Mouse (Mus musculus): ENCODE results near the gene Smoc1. TPM values are rescaled to one million over a fixed set of nuclear protein-coding genes. Genes with fewer than 3 reads are reported as not detected.

Gene Smoc1
- total and polyA plus RNA-seq, 2 experiments from 2014 or later: 2.7 to 5.9 TPM

DNA sequence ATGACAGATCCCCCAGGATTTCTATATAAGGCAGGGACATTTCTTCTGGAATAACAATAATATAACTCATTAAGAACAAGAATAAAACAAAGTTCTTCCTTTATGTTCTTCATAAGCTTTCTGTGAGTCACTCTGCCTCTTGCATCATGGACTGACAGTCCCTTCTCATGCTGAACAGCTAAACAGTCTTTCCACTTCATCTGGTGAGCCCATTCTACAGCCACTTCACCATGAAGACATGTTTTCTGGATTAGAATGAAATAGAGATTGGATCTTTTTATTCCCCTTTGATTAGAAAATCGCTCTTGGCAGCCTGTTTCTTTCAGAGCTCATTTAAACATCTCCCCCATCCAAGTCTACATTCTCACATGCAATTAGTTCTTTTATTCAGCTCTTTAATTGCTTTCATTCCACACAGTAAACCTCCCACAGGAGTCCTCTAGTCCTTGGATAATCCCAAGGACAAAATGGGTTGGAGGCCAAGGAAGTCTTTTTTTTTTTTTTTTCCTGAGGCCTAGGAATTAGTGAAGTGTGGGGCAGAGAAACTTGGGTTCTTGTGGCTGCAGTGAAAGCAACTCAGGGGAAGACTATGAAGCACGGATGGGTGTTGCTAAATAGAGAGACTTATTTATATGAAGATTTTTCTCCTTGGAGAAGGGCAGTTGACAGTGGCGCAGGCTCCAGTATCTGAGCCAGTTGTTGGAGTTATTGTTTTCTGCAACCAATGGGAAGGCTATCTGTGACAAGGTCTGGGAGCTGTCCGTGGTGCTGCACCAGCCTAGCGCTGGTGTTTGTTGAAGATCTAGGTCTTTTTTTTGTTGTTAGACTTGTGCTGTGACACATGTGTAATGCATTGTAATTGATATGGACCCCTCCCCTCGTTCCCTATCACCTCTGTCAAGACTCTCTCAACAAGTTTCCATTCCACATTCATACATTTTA is 179.3 kb downstream of the Smoc1 start:
- Histone ChIP-seq H3K4me1 (ENCODE audit: control insufficient read depth, insufficient read depth) (no peaks in the 10 kb centered on the region), H3K4me2 (ENCODE audit: low read depth, low read length) (no peak overlapping the region), H3K27me3 (ENCODE audit: control insufficient read depth, insufficient read depth, low read length) (no peaks in the 10 kb centered on the region), H3K9me3 (replicated peaks; ENCODE audit: control insufficient read depth, low read length) (no peaks in the 10 kb centered on the region), H3K36me3 (replicated peaks; ENCODE audit: control insufficient read depth, insufficient read depth, low read length) (no peaks in the 10 kb centered on the region), H3K4me3 (ENCODE audit: low read depth, low read length) (no peak overlapping the region), H3K27ac (ENCODE audit: low read depth) (no peak overlapping the region), H3K9ac (replicated peaks; ENCODE audit: low read depth, low read length) (no peak overlapping the region)
- WGBS: 19% methylated on average over 6 of the region's 6 CpGs
- no peak for ATAC-seq (ENCODE audit: insufficient read depth, low read depth)
- TF ChIP-seq CTCF (IDR thresholded peaks at IDR 0.05; ENCODE audit: low read depth) (no peak), EP300 (IDR thresholded peaks at IDR 0.05; ENCODE audit: low read depth) (no peak)
- peak; percentile 45 for DNase-seq (ENCODE audit: low spot score)

GRCm38 (mm10) chr12:81208559-81208958 is 182.0 kb downstream of the Smoc1 start:
- ATAC-seq (ENCODE audit: insufficient read depth, low read depth) (no peak), DNase-seq (ENCODE audit: low spot score) (no peak)
- no peak overlapping the region for H3K4me3 ChIP-seq (ENCODE audit: low read depth, low read length)
- TF ChIP-seq EP300 (IDR thresholded peaks at IDR 0.05; ENCODE audit: low read depth): no peak
- no peak for TF ChIP-seq CTCF (IDR thresholded peaks at IDR 0.05; ENCODE audit: low read depth)
- H3K4me1 ChIP-seq (ENCODE audit: control insufficient read depth, insufficient read depth): no peaks in the 10 kb centered on the region
- H3K9me3 ChIP-seq (replicated peaks; ENCODE audit: control insufficient read depth, low read length): no peaks in the 10 kb centered on the region
- no peaks in the 10 kb centered on the region for H3K27me3 ChIP-seq (ENCODE audit: control insufficient read depth, insufficient read depth, low read length)
- no peaks in the 10 kb centered on the region for H3K36me3 ChIP-seq (replicated peaks; ENCODE audit: control insufficient read depth, insufficient read depth, low read length)
- H3K4me2 ChIP-seq (ENCODE audit: low read depth, low read length): no peak overlapping the region
- 38% methylated on average over 2 of the region's 2 CpGs for WGBS
- H3K27ac ChIP-seq (ENCODE audit: low read depth): no peak overlapping the region
- no peak overlapping the region for H3K9ac ChIP-seq (replicated peaks; ENCODE audit: low read depth, low read length)

DNA sequence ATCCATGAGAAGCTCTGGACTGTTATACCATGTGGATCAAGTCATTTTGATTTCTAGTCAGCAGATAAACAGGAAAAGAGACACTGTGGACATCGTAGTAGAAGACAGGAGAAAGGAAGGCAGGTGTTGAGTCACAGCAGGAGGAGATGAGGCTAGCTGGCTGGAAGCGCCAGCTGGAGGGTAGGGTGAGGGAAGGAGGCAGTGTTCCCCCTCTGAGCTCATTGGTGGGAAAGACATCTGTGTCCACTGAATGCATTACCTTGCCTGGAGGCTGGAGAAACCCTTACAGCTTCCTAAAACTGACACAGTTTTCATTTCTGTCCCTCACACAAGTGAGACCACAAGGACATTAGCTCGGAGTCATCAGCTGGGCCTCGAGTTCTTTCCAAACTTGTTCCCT is 192.7 kb downstream of the Smoc1 start:
- Histone ChIP-seq H3K4me3 (ENCODE audit: low read depth, low read length) (no peak overlapping the region), H3K27ac (ENCODE audit: low read depth) (no peak overlapping the region), H3K4me1 (ENCODE audit: control insufficient read depth, insufficient read depth) (no peaks in the 10 kb centered on the region), H3K4me2 (ENCODE audit: low read depth, low read length) (no peak overlapping the region), H3K36me3 (replicated peaks; ENCODE audit: control insufficient read depth, insufficient read depth, low read length) (no peaks in the 10 kb centered on the region), H3K9me3 (replicated peaks; ENCODE audit: control insufficient read depth, low read length) (no peaks in the 10 kb centered on the region), H3K27me3 (ENCODE audit: control insufficient read depth, insufficient read depth, low read length) (no peaks in the 10 kb centered on the region), H3K9ac (replicated peaks; ENCODE audit: low read depth, low read length) (no peak overlapping the region)
- WGBS: 59% methylated on average over 4 of the region's 4 CpGs
- TF ChIP-seq EP300 (IDR thresholded peaks at IDR 0.05; ENCODE audit: low read depth) (no peak), CTCF (IDR thresholded peaks at IDR 0.05; ENCODE audit: low read depth) (no peak)
- ATAC-seq (ENCODE audit: insufficient read depth, low read depth) (no peak), DNase-seq (ENCODE audit: low spot score) (no peak)

DNA sequence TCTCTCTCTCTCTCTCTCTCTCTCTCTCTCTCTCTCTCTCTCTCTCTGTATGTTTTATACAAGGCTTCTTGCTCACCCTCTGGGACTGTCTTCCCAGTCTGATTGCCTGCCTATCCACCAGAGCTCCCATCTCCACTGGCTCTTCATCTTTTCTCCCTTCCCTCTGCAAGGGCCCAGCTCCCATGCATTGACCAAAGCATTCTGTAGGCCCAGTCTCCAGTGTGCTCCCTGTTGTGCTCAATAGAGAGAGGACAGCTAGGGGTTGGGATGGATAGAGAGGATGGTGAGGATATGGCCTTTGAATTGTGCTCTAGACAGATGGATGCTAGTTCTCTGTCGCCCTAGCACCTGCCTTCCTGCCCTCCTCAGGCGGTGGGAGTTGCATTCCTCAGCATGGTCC is 196.7 kb downstream of the Smoc1 start:
- Histone ChIP-seq H3K4me3 (ENCODE audit: low read depth, low read length) (no peak overlapping the region), H3K4me2 (ENCODE audit: low read depth, low read length) (no peak overlapping the region), H3K27me3 (ENCODE audit: control insufficient read depth, insufficient read depth, low read length) (no peaks in the 10 kb centered on the region), H3K9ac (replicated peaks; ENCODE audit: low read depth, low read length) (no peak overlapping the region), H3K4me1 (ENCODE audit: control insufficient read depth, insufficient read depth) (no peaks in the 10 kb centered on the region), H3K9me3 (replicated peaks; ENCODE audit: control insufficient read depth, low read length) (no peaks in the 10 kb centered on the region), H3K27ac (ENCODE audit: low read depth) (no peak overlapping the region), H3K36me3 (replicated peaks; ENCODE audit: control insufficient read depth, insufficient read depth, low read length) (no peaks in the 10 kb centered on the region)
- TF ChIP-seq CTCF (IDR thresholded peaks at IDR 0.05; ENCODE audit: low read depth) (no peak), EP300 (IDR thresholded peaks at IDR 0.05; ENCODE audit: low read depth) (no peak)
- WGBS: 48% methylated on average over 2 of the region's 2 CpGs
- no peak for DNase-seq (ENCODE audit: low spot score)
- no peak for ATAC-seq (ENCODE audit: insufficient read depth, low read depth)

DNA sequence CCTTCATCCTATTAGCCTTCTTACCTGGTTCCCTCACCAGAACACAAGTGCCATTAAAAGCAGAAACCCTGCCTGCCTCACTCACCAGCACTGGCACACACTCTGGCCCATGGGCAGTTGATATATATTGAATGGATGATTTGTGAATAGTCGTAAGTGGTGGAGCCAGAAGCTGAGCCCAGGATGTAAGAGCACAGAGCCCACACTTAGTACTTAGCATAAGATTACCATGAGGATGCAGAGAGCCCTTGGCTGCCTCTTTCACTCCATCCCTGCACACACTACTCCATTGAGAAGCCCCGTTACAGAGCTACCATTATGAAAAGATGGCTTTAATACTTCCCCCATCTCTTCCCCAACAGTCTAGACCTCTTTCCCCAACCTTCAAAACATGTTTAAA is 198.2 kb downstream of the Smoc1 start:
- DNase-seq (ENCODE audit: low spot score) (no peak), ATAC-seq (ENCODE audit: insufficient read depth, low read depth) (no peak)
- Histone ChIP-seq H3K4me3 (ENCODE audit: low read depth, low read length) (no peak overlapping the region), H3K27me3 (ENCODE audit: control insufficient read depth, insufficient read depth, low read length) (no peaks in the 10 kb centered on the region), H3K9ac (replicated peaks; ENCODE audit: low read depth, low read length) (no peak overlapping the region), H3K4me1 (ENCODE audit: control insufficient read depth, insufficient read depth) (no peaks in the 10 kb centered on the region), H3K36me3 (replicated peaks; ENCODE audit: control insufficient read depth, insufficient read depth, low read length) (no peaks in the 10 kb centered on the region), H3K9me3 (replicated peaks; ENCODE audit: control insufficient read depth, low read length) (no peaks in the 10 kb centered on the region), H3K27ac (ENCODE audit: low read depth) (no peak overlapping the region), H3K4me2 (ENCODE audit: low read depth, low read length) (no peak overlapping the region)
- TF ChIP-seq CTCF (IDR thresholded peaks at IDR 0.05; ENCODE audit: low read depth) (no peak), EP300 (IDR thresholded peaks at IDR 0.05; ENCODE audit: low read depth) (no peak)
- WGBS: 76% methylated on average over 2 of the region's 2 CpGs
